Mouse (Mus musculus): ENCODE results near the gene Alkbh7.

Gene Alkbh7

DNA sequence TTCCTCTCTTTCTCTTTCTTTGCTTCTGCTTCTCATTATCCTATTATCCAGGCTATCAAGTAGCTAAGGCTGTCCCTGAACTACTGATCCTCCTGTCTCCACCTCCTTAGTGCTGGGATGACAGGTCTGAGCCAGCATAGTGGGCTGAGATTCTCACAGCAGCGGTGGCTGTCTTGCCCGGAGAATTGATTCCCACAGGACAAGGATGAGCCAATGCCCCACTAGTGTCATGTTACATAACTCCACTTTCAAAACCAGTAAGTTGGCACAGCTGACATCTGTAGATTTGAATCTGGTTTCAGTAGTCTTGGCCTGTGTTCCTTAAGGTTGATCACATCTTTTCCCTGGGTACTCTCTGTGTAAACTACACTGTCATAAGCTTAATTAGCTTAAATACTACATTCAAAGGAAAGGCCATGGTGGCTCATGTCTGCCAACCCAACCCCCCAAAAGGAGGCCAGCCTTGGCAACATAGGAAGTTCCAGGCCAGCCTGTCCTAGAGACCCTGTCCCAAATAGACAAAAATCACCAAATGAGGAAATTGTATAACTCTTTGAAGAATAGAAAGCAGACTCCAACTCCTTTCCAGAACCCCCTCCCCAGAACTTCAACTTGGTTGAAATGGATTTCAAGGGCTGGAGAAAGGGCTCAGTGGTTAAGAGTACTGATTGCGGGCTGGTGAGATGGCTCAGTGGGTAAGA lies 10.9 kb upstream of the Alkbh7 start:
- no peak for DNase-seq (ENCODE audit: low read depth, low spot score)

DNA sequence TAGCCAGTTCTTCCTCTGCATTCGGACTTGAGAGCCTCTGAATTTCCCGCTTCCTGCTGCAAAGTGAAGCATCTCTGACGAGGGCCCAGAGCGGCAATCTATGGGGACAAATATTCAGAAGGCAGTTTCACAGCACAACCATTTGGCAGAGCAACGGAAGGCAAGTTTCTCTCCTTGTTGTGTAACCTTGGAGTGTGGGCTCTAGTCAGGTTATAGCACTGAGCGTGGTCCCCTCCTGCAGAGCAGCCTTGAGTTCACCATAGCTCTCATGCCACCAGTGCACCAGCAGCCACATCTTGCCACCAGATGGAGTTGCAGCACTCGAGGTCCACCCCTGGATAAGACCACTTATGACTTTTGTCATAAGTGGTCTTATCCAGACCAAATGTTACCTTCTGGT lies 8.7 kb upstream of the Alkbh7 start:
- no peak for DNase-seq (ENCODE audit: low read depth, low spot score)

DNA sequence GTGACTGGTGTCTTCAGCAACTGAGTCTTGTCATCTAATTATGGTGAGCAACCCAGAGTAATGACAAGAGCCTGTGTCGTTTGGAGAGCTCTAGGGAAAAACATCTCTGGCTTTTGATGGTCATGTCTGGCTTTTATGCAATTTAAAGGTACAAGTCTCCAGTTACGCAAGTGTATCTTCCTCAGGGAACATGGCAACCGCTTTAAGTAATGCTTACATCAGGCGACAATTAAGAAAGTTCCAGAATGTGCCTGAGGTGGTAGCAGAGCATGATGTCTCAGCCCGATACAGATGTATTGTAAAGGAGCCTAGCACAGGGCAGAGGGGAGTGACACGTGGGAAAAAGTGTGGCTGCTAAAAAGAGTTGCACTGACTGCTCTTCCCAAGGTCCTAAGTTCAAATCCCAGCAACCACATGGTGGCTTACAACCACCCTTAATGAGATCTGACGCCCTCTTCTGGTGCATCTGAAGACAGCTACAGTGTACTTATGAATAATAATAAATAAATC lies 8.2 kb upstream of the Alkbh7 start:
- no peak for DNase-seq (ENCODE audit: low read depth, low spot score)

DNA sequence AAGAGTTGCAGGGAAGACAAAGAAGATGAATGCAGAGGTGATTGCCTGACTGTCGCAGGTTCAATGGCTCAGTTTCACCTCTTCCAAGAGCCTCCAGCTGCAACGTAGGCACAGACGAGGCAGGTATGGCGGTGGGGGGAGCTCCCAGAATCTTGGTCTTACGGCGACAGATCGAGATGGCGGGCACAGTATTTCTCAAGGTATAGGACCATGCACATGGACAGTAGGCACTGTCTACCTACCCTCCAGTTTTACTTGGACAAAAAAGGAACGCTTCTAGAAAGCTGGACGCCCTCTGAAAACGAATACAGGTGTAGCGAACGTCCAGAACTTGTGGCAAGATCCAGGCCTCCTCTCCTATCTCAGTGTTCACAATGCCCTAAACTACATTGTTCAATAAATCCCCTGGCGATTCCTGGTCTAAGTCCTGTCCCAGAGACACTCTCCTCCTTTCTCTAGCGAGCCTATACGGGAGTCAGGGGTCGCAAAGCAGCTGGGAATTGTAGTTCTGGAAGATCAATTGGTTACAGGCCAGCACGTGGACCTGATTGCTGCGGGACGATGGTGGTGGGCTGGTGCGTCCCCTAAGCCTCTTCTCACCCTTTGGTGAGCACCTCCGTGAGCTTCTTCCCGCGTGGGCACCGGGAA lies 7.5 kb upstream of the Alkbh7 start:
- DNase-seq (ENCODE audit: low read depth, low spot score): no peak

DNA sequence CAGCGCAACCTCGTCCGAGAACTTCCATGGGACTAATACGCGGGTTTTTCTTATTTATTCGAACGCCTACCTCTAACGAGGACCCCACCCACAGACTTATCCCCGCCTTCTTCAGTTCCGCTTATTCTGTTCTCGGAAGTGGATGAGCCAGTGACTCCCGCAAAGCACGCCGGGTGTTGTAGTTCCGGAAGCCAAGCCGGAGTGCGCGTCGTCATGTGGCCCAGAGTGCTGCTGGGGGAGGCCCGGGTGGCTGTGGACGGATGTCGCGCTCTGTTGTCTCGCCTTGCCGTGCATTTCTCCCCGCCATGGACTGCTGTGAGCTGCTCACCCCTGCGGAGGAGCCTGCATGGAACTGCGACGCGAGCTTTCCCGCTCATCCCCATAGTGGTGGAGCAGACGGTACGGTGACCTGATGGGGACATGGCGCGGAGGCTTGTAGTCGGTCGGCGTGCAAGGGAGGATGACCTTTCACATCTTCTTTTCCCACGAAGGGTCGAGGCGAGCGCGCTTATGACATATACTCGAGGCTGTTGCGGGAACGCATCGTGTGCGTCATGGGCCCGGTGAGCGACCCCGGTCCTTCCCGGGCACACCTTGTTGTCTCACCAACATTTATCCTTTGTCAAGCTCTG lies 6.9 kb upstream of the Alkbh7 start, which contains the start of gene Clpp:
Gene Clpp, plus strand, starts transcription at position 191 of the 632 bp plus-strand sequence.
- peak; percentile 90 for DNase-seq (ENCODE audit: low read depth, low spot score)

DNA sequence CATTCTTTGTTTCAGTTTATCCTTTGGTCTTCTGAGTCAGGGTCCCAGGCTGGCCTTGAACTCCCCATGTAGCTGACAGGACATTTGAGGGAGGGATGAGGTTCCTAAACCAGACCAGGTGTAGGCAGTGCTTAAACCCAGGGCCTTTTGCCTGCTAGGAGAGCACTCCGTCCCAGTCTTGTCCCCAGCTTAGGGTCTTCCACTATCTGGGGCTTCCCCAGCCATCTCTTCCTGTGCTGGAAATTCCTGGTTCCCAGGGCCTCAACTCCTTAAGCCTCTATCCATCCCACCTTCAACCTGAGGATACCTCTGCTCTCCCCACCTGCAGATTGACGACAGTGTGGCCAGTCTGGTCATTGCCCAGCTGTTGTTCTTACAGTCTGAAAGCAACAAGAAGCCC lies 6.2 kb upstream of the Alkbh7 start:
- no peak for DNase-seq (ENCODE audit: low read depth, low spot score)

DNA sequence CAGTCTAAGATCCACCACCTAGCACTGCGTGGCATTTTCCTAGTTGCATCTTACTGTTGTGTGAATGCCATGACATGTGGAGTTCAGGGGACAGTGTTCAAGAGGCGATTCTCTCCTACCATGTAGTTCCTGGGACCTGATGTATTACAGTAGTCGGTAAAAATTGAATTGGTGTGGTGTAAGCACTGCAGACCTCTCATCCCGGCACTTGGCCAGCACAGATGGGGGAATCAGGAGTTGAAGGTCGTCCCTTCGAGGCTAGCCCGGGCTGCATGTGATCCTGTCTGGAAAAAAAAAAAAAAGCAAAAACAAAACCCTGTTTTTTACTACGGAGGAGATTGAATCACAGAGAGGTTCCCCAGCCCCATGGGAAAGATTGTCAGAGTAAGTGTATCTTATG lies 2.1 kb upstream of the Alkbh7 start:
- no peak for DNase-seq (ENCODE audit: low read depth, low spot score)

DNA sequence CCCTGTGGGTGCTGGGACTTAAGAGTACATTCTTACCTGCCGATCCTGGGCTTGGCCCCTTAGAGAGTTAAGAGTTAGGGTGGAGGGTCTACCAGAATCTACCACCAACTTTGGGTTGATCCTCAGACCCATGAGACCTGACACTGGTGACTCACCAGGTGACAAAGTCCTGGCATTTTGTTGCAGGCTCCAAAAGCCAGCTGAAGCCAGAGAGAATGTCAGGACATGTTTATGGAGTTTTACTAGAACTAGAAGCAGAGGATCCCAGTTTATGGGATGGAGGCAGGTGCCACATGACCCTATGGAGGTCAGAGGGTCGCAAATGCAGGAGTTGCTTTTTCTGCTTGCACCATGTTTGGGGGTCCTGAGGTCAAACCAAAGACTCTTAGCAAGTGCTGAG lies 633 bp upstream of the Alkbh7 start:
- no peak for DNase-seq (ENCODE audit: low read depth, low spot score)

DNA sequence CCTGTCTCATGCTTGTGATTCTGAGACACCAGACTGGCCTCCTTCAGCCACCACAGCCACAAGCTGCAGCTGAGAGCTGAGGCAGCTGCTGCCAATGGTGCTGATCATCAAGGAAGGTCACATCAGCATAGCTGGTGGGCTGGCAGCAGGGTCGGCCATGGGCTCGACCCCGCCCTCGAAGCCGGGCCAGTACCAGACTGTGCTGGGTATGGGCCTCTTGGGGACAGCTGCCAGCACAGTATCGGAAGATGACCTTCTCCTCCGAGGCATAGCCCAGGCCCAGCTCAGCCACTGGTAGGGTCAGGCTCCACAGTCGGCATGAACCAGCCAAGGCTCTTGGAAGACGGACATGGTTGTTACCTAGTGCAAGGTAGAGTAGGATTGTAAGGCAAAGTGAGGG lies 2.3 kb downstream of the Alkbh7 start:
- DNase-seq (ENCODE audit: low read depth, low spot score): no peak

DNA sequence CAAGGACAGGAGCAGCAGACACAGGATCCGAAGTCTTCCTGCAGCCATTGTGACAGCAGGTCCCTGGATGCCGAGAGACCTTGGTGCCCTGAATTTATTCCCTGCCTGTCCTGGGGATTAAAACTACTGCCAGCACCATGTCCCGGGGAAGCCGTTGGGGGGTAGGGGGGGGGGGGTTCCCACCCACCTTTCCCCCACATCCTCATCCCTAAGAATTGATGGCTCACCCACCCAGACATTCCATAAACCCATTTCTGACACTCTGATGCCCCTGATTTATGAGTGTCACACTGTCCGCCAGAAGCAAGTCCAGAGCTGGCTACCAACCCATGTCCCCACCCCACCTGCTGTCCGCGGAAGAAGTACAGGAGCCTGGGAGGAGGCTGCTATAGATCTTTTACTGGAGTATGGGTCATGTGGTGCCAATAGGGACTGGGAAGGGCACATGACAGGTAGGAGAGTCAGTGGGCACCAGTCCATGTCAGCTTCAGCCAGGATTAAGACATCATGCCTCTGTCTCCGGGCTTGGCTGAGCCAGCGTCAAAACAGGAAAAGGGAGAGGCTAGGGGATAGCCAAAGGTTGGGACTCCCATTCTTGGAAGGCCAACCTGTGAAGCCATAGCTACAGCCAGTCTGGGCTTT lies 3.0 kb downstream of the Alkbh7 start, which contains the start of gene Pspn:
Gene Pspn, minus strand, starts transcription at position 51 of the 642 bp plus-strand sequence.
- no peak for DNase-seq (ENCODE audit: low read depth, low spot score)

DNA sequence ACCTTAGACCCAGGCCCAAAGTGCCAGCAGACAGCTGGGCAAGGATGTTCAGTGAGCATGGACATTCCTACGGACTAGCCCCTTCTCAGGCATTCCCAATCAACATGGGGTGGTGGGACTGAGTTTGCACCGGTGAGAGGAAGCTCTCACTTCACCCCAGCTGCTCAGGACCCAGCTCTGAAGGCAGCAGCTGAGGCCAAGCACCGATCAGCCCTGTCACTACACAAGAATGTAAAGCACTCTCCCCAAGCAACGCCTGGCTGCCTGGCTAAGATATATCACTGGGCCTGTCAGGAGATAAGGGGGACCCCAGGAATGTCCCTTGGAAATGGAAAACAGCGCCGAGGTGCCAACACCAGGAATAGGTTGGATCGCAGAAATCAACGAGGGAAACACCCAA lies 4.1 kb downstream of the Alkbh7 start:
- no peak for DNase-seq (ENCODE audit: low read depth, low spot score)

DNA sequence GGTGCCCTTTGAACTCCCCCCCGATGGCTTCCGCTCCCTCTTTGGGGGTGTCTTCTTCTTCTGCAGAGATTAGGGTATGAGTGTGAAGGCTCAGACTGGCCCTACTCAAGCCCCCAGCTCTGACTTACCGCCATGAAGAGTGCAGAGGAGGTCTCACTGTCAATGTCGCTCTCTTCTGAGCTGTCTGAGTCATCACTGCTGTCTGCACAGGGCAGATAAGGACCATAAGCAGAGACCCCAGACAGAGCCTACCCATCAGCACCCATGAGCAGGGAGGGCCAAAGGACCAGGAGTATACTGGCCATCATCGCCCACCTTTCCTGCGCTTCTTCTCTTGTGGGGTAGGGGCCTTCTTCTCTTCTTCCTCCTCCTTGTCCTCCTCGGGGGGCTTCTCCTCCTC lies 6.9 kb downstream of the Alkbh7 start:
- no peak for DNase-seq (ENCODE audit: low read depth, low spot score)

DNA sequence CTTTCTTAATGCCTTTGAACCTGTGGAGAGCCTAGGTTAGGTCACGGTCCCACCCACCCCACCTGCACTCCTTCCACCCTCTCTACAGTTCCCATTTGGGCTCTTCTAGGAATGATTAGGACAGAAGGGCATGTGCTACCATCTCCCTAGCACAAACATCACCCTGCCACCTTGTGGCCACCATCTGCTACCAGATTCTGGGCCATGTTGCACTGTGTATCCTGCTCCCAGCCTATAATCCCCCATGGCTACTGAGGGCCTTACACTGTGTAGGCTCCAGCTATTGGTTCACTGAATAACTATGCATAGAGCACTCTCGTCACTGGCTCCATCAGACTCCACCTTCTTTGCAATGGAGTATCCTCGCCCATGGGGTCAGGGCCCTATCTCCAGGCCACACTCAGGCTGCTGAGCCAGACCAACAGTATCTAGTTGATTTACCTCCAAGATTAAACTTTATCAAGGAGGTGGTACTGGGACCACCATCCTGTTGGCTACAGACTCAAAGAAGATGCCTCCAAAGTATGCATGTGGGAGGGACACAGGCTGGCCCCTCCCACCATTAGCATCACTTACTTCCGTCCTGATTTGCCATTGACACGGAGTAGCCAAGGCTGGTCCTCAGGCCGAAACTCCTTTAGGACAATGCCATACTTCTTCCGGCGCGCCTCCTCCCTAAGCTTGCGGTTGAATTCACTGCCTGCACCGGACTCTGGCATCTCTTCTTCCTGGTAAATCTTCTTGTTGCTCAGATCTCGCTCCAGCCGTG lies 10.2 kb downstream of the Alkbh7 start:
- no peak for DNase-seq (ENCODE audit: low read depth, low spot score)

DNA sequence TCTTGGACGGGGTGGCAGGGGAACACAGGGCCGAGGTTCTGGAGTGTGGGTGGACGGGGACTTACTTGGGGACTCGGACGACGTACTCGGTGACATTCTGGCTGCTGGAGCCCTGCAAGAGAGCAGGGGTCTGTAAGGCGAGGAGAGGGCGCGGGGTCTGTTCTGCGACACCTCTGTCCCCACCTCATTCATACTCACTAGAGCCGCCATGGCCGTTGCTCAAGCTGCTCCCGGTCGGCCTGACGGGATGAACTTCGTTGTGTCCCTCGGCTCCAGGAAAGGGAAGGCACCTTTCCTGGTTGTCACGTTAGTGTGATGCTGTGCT lies 13.7 kb downstream of the Alkbh7 start:
- DNase-seq (ENCODE audit: low read depth, low spot score): no peak

DNA sequence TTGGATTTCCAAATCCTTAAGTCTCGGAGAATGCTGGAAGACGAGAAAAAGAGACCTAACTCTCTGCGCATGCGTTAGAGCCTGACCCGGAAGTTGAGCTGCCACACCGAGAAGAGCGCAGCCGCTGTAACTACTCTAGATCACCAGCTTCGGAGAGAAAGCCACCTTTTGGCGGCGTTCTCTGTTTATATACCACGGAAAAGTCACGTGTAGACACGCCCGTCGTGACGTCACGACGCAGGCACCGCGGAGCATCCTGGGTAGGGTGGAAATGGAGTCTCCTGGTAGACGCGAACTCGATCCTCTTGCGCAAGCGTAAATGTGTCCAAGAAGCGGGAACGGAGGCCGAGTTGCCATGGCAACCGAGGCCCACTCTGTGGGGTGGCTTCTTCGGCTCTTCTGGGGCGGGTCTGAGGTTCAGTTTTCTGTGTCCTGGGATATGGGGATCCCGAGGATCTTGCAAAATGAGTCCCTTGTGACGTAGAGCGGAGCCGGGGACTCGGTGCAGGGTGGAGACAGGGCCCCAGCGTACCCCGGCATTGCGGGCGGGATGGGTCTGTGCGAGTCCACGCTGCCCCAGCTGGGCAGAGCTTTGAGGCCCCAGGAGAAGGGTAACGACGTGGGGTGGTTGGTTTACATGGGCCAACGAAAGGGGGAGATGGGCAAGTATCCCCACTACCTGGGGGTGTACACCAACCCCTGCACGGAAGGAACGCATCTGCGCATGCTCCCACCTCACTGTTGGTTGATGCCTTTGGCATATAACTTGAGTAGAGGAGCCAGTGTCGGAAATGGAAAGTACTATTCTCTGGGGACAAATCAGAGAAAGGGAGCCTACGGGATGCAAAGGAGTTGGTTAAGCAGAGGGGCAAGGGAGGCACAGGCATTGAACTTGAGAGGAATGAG lies 14.3 kb downstream of the Alkbh7 start, which contains the start of the genes Gtf2f1 and Gm17949:
Gene Gtf2f1, minus strand, starts transcription at position 53 of the 906 bp plus-strand sequence.
Gene Gm17949, plus strand, starts transcription at position 234 of the 906 bp plus-strand sequence.
- DNase-seq (ENCODE audit: low read depth, low spot score): peak; percentile 97

DNA sequence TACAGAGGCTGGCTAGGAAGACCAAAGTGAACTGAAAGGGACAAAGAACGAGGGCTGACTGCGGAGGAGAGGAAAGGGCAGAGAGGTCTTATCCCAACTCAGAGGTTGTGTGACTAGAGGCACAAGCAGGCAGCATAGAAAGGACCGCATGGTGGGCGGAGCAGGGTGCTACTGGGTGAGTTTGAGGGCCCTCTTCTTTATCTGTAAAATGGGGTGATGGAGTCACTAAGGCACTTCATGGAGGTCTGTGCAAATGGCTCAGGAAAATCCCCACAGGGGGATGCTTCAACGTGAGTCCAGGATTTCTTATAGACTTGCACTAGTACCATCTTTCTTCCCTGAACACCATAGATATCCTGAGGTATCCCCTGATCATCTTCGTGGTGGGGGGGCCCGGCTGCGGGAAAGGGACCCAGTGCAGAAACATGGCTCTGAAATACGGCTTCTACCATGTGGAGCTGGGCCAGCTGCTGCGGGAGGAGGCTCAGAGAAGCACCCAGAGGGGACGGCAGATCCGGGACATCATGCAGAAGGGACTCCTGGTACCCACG lies 15.2 kb downstream of the Alkbh7 start:
- DNase-seq (ENCODE audit: low read depth, low spot score): no peak

DNA sequence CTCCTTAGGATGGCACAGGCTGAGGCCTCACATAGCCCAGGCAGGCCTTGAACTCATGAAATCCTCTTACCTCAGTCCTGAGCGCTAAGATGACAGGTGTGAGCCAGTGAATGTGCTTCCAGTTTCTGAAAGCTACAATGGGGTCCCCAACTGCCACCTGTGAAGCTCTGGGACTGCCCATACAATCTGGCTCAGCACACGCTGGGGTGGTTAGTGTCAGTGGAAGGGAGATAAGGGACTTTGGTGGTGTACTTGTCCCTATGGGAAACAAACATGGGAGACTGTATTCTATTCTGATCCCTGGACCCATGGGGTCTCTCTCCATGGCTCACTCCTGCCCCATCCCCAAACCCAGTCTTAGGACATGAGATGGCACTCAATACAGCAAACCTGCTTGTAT lies 22.6 kb downstream of the Alkbh7 start:
- DNase-seq (ENCODE audit: low read depth, low spot score): no peak

DNA sequence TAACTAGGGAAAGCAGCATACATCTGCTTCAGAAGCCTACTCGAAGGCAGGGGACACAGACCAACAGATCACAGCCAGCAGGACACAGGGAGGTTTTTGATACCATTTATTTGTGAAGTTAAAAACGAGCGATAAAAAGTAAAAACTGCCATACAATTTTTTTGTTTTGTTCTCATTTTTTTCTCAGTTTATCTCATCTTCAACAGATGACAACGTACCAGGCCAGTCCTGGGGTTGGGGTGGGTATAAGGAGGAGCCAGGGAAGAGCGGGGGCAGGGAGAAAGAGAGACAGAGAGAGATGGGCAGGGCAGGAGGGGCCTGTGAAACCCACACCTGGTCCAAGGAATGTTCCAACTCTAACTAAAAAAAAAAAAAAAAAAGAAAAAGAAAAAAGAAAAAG lies 23.8 kb downstream of the Alkbh7 start:
- DNase-seq (ENCODE audit: low read depth, low spot score): no peak

DNA sequence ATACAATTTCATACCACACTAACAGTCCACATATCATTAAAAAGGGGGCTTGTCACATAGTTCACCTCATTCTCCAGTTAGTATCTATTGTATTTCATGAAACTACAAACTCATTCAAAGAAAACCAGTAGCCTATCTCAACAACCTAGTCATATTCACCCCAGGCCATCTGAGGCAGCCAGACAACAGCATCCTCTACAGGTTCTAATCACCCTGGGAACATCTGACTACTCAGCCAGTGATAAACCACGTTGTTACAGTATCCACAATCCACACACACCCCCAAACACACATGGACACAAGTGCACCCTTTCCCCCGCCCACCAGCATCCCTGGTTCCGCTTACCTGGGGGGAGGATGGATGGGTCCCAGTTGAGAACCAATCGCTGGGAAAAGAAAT lies 30.3 kb downstream of the Alkbh7 start:
- no peak for DNase-seq (ENCODE audit: low read depth, low spot score)

DNA sequence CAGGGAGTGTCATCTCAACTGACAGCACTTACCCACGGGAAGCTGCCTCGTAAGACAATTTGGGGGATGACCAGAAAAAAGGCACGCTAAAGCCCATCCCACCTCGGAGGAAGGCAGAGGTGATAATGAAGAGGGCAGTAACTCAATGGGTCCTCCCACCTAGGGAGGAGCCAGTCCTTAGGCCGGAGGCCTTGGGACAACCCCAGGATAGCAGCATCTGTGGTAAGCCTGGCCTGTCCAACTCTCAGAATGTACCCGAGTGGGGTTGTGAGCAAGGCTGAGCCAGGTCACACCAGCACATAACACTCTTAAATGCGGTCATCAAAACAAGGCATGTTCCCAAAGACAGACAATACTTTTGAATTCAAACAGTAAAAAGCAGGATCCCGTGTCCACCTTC lies 32.6 kb downstream of the Alkbh7 start:
- DNase-seq (ENCODE audit: low read depth, low spot score): peak; percentile 50
